Mouse (Mus musculus) common myeloid progenitor, adult 5-6 weeks (primary cell): Measurements from ENCODE around the gene Fam210b. TPM values are rescaled to one million over a fixed set of nuclear protein-coding genes. Genes with fewer than 3 reads are reported as not detected.

Source experiments
- ATAC-seq: replicated peaks from 2 replicates; pipeline ENCODE4 v1.8.0; 2016; ENCODE audit warnings: low read depth, mild to moderate bottlenecking, moderate TSS enrichment, inconsistent platforms; ENCODE audit not compliant: poor library complexity, severe bottlenecking
- total RNA-seq: library from RNA; stranded (forward); fragments of 200-1000, 187-1606 nt; gene quantifications from 2 replicates; pipeline ENCODE4 v1.2.3, GENCODE M21; 2017

Gene Fam210b
- total RNA-seq, 1 experiment from 2014 or later: 5.6 TPM

DNA sequence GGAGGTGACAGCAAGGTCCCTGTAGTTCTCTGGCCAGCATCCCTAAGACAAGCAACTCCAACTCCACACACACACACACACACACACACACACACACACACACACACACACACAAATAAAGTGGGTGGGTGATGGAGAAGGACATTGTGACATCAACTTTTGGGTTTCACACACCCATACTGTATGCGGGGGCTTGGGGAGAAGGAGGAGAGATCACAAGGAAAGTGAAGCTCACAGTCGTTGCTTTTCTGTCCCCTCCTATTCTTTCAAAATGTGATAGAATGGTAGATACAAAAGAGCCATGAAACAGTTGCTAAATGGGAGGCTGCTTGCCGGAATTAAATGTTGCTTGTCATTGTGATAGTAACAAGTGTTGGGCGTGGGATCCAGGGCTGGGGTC is 49.3 kb downstream of the Fam210b start:
- no peak for ATAC-seq

DNA sequence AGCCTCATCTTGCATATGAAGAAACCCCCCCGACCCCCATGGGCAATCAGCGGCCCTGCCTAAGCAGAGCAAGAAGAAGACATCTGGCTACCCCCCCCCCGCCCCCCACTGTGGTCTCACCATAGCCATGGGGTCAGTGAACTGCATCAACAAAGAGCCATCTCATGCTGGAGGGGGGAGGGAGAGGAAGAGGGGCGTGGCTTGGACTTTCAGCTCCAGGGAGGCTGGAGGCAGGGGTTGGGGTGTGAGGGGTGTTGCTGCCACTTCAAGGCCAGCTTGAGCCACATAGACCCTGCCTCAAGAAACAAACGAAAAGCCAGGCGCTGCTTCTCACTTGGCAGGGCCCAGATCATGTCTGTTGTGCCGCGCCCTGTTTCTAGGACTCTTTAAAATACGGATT is 50.6 kb downstream of the Fam210b start:
- no peak for ATAC-seq

DNA sequence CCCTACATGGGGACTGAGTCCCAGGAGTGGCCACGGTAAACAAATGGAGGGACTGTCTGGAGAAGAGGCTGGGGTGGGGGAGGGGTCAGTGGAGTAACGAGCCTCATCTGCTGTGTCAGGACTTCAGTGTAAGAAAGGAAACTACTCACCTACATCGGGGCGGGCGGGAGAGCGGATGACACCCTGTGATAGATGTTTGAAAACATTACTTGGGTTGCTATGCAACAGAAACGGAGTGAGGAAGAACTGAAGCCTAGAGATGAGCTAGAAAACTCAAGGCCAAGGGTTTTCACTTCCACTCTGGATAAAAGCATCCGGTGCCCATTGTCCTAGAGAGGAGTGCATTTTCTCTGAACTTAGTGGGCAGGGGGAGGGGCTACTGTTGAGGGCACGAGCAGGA is 54.5 kb downstream of the Fam210b start:
- ATAC-seq: peak; percentile 40

DNA sequence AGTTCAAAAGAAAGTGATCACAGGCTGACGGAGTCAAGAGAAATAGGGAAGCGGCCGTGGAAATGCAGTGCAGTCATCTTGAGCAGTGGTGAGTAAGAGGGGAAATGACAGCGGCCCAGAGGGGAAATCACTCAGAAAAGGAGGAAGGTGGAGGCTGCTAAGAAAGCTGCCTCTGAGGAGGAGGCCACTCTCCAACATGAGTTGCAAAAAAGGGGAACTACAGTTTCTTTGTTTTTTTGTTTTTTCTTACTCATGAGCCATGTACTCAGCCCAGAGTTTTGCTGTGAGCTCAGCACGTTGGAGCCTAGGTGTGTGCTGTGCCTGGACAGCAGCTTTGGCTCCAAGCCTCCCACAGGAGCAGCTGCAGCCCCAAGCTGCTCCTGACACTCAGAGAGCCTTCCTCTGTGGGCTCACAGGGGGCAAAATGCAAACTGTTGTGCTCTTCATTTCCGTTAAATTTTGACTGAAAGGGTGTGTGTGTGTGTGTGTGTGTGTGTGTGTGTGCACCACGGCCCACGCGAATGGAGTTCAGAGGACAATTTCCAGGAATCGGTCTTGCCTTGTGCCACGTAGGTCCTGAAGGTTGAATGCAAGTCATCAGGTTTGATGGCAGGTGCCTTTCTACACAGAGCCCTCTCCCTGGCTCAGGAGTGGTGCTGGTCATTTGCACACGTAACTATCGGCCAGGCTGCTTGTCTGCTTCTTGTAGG is 55.9 kb downstream of the Fam210b start:
- peak; percentile 93 for ATAC-seq

DNA sequence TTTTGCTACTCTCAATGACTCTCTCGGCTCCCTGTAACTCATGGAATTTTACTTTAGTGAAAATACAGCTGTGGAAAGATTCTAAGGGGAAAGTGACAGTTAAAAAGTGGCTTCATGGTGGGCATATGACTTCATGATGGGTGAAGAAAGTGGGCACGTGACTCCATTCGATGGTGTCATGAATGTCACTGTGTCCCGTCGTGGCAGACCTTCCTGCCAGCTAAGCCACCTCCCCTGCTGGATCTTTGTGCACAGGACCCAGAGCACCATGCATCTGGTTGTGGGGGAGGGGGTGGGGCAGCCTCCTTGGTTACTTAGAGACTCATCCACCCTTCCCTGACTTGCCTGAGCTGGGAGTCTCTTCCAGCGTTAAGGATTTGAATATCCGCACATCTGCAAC is 58.9 kb downstream of the Fam210b start:
- ATAC-seq: no peak

DNA sequence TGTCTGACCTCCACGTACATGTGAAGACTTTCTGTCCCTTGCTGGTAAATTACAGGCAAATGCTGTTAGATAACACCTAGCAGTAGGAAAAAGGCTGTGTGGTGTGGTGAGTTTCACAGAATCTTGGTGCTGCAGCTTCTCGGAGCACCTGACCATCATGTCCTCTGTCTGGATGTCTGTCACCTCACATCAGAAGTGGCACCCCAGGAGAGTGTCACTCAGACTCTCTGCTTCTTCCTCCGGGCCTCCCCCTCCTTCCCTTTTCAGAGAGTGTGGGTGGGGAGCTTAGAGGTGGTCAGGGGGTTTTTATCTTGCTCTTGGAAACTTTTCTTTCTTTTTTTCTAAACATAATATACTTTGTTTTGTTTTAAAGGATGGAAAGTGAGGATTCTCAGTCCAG is 59.6 kb downstream of the Fam210b start:
- ATAC-seq: no peak

Other genes starting within 250 kb of the Fam210b start
- not detected in 2 replicates for gene Mc3r, start 97.1 kb upstream of the Fam210b start, total RNA-seq
- gene Aurka, start 25.0 kb downstream of the Fam210b start, total RNA-seq: 56.2 and 57.1 TPM in 2 replicates
- gene Cstf1, start 25.1 kb downstream of the Fam210b start, total RNA-seq: 40.3 and 52.1 TPM in 2 replicates
- 0.44 and 1.5 TPM in 2 replicates for gene Cass4, start 48.2 kb downstream of the Fam210b start, total RNA-seq
- 139 and 158 TPM in 2 replicates for gene Rtf2, start 95.0 kb downstream of the Fam210b start, total RNA-seq
- 0.05 TPM in 1 of 2 replicates, not detected in the other for gene Gcnt7, start 113.0 kb downstream of the Fam210b start, total RNA-seq
- 0.63 TPM in 1 of 2 replicates, not detected in the other for gene Fam209, start 127.0 kb downstream of the Fam210b start, total RNA-seq
- gene Tfap2c, start 204.0 kb downstream of the Fam210b start, total RNA-seq: not detected in 2 replicates